In the genomic region with DNA sequence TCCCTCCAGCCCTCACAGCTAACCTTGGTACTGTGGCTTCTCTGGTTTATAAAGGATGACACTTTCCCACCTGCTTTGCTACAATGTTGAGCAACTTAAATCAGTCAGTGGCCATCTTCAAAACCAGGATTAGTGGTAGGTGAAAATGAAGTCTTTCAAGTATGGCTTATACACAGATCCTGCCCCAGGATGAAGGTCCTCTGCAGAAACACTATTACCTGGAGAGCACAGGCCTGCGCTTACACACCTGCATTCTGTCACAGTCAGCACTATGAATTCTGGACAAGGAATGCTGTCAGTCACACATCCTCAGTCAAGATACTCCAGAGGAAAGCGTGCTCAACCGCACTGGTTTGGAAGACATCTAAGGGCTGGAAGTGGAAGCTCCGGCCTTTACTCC, we compare ENCODE assay signal across 17 mouse cellular contexts. TPM values are rescaled to one million over a fixed set of nuclear protein-coding genes. Genes with fewer than 3 reads are reported as not detected.
DNase-seq lines count a peak whose midpoint lies in the region.
"Had no signal": no experiment of that assay in that cellular context is flagged by ENCODE, and none has a peak within 500 bp of the region (broad histone marks: within the 10 kb centered on the region; RNA-seq: fewer than 3 reads in every experiment).

No protein-coding gene starts in this region.

- WGBS in heart, embryonic 10.5 days: 93% methylated on average over 4 of the region's 4 CpGs

- no peak overlapping the region for H3K27ac ChIP-seq in heart, embryonic 10.5 days

- H3K9me3 ChIP-seq in heart, embryonic 10.5 days: no peaks in the 10 kb centered on the region
- H3K9me3 ChIP-seq: G1E had no signal

- no peak overlapping the region for H3K4me3 ChIP-seq in heart, embryonic 10.5 days

- DNase-seq in heart, adult 11 months: peak; percentile 52
- DNase-seq in heart, postnatal 36 days: no peak
- DNase-seq in heart, embryonic 10.5 days (ENCODE audit: low spot score): peak; percentile 61
- DNase-seq in heart, adult 18-20 months: no peak
- DNase-seq: adrenal gland, adult 2 months; adrenal gland, adult 8-10 months; adrenal gland, postnatal 10 days; adrenal gland, postnatal 14 days; adrenal gland, postnatal 25 days; adrenal gland, postnatal 36 days; B cell, adult 2 months; cerebellum, adult 11 months; cerebellum, adult 11-12 months; cerebellum, adult 18-20 months had no signal

- H3K27me3 ChIP-seq in heart, embryonic 10.5 days (ENCODE audit: insufficient read depth, poor library complexity, severe bottlenecking): no peaks in the 10 kb centered on the region
- H3K27me3 ChIP-seq: CH12.LX, Patski had no signal

- intact Hi-C loops in heart, postnatal 36 days (cut with DNase I): loop anchor here (10.0 kb wide), 1 partner anchor 1983 kb away; the partner anchor contains the start of genes Dhx38 and Txnl4b

- H3K36me3 ChIP-seq in heart, embryonic 10.5 days: peaks cover 86% of the 10 kb centered on the region

- H3K4me1 ChIP-seq in heart, embryonic 10.5 days: peaks cover 7% of the 10 kb centered on the region; the same call in 1 of the 2 replicates

RNA-seq across cellular contexts. Expression of gene Psmd7, which starts 6.7 kb away (rescaled TPM):
- total RNA-seq in heart, postnatal 36 days (2021): 100 to 1,000 TPM in 1 of 2 experiments, 10 to 100 TPM in 1; 95.7 to 104 TPM
- polyA plus RNA-seq in heart, embryonic 10.5 days (2016; fragmentation: Nextera tagmentation; extraction: Ambion mirVana): 248 and 324 TPM in 2 replicates
- total RNA-seq in heart, adult 18-20 months (2021): 100 to 1,000 TPM in 1 of 2 experiments, 10 to 100 TPM in 1; 99.4 to 103 TPM

Comparison
In these comparisons a context has a peak if more than half of its experiments do, and no peak if none do; other contexts are left out.
1. DNase-seq: peak in heart, adult 11 months (single experiment) and heart, embryonic 10.5 days (single experiment); none in heart, postnatal 36 days (0 of 2) and heart, adult 18-20 months (0 of 2).